Mouse (Mus musculus) neural tube, embryonic 11.5 days (tissue): Measurements from ENCODE around the gene Cherp. TPM values are rescaled to one million over a fixed set of nuclear protein-coding genes. Genes with fewer than 3 reads are reported as not detected.
A peak's percentile ranks its signal among the peaks of the same experiment; 100 is the strongest.

Experiments
- ATAC-seq: fragments of 200-750 bp; cut with Nextera tagmentation; 2 replicates; pipeline ENCODE4 v1.8.0; 2017; ENCODE audit warnings: moderate number of reproducible peaks, mild to moderate bottlenecking, moderate TSS enrichment, moderate library complexity; ENCODE audit not compliant: insufficient read depth, low FRiP score, low TSS enrichment
- DNase-seq: peaks from one replicate; pipeline ENCODE4 v3.0.0-alpha.2; 2015; ENCODE audit warnings: low spot score
- H3K27ac ChIP-seq: fragments of 300-500 bp; sonication (generic); 2 replicates; pipeline ENCODE4 v1.5.1; 2014; ENCODE audit warnings: low read depth, mild to moderate bottlenecking, low read length
- H3K27me3 ChIP-seq: fragments of 300-500 bp; sonication (generic); 2 replicates; pipeline ENCODE4 v1.6.1; 2014; ENCODE audit warnings: mild to moderate bottlenecking, low read length, mixed read lengths; ENCODE audit not compliant: control insufficient read depth, insufficient read depth
- H3K36me3 ChIP-seq: fragments of 300-500 bp; sonication (generic); 2 replicates; pipeline ENCODE4 v1.6.1; 2014; ENCODE audit warnings: mild to moderate bottlenecking, low read length, moderate library complexity, mixed read lengths; ENCODE audit not compliant: control insufficient read depth, insufficient read depth
- H3K4me1 ChIP-seq: fragments of 300-500 bp; sonication (generic); 2 replicates; pipeline ENCODE4 v1.6.1; 2014; ENCODE audit warnings: low read length, mixed read lengths; ENCODE audit not compliant: control insufficient read depth, insufficient read depth
- H3K4me2 ChIP-seq: fragments of 300-500 bp; sonication (generic); 2 replicates; pipeline ENCODE4 v1.6.1; 2014; ENCODE audit warnings: low read depth, mild to moderate bottlenecking, moderate library complexity
- H3K4me3 ChIP-seq: fragments of 300-500 bp; sonication (generic); 2 replicates; pipeline ENCODE4 v1.5.1; 2014; ENCODE audit warnings: low read depth, low read length
- H3K9ac ChIP-seq: fragments of 300-500 bp; sonication (generic); 2 replicates; pipeline ENCODE4 v1.6.1; 2014; ENCODE audit warnings: mild to moderate bottlenecking, low read length
- H3K9me3 ChIP-seq: fragments of 300-500 bp; sonication (generic); 2 replicates; pipeline ENCODE4 v1.6.1; 2016; ENCODE audit warnings: low read length; ENCODE audit not compliant: control insufficient read depth
- WGBS: fragments of 180-500 bp; shearing (Covaris S2); extraction: QIAGEN DNeasy Blood & Tissue Kit; methylation state at CpG from one replicate; pipeline ENCODE4 v1.1.7; 2014; 5-methylcytosine and 5-hydroxymethylcytosine counted together
- polyA plus RNA-seq: library from polyadenylated mRNA; unstranded; fragments of >200 nt; fragmentation: Nextera tagmentation; extraction: Ambion mirVana; gene quantifications from 2 replicates; pipeline ENCODE4 v1.2.1, GENCODE M21; 2014

Gene Cherp
- polyA plus RNA-seq, 1 experiment from 2014 or later, result 78.6 TPM

GRCm38 (mm10) chr8:72434952-72435351 lies 40.1 kb downstream of the Cherp start:
- Histone ChIP-seq H3K27me3 (no peaks in the 10 kb centered on the region), H3K4me3 (no peak overlapping the region), H3K4me2 (no peak overlapping the region), H3K4me1 (no peaks in the 10 kb centered on the region), H3K9ac (no peak overlapping the region), H3K27ac (no peak overlapping the region), H3K9me3 (no peaks in the 10 kb centered on the region), H3K36me3 (no peaks in the 10 kb centered on the region)
- WGBS, result 60% methylated on average over 2 of the region's 2 CpGs
- DNase-seq, result no peak
- ATAC-seq, result no peak

GRCm38 (mm10) chr8:72429676-72430075 lies 45.4 kb downstream of the Cherp start:
- WGBS, result 53% methylated on average over 13 of the region's 13 CpGs
- ATAC-seq (no peak), DNase-seq (no peak)
- no peaks in the 10 kb centered on the region for H3K4me1 ChIP-seq
- H3K4me3 ChIP-seq, result no peak overlapping the region
- no peaks in the 10 kb centered on the region for H3K27me3 ChIP-seq
- H3K9ac ChIP-seq, result no peak overlapping the region
- H3K36me3 ChIP-seq, result no peaks in the 10 kb centered on the region
- no peaks in the 10 kb centered on the region for H3K9me3 ChIP-seq
- no peak overlapping the region for H3K27ac ChIP-seq
- H3K4me2 ChIP-seq, result no peak overlapping the region

DNA sequence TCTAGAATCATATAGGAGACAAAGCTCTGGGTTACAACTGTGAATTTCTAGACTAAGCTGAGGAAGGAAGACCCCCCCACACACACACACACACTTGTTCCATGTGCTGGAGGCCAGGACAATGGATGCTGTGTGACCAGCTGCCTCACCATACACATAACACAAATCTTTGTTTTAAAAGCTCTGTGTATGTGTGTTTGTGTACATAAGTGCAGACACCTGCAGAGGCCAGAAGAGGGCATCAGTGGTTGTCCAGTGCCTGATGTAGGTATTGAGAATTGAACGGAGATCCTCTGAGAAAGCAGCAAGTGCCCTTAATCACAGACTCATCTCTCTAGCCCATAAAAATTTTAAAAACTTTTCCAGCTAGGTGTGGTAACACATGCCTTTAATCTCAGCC lies 52.1 kb downstream of the Cherp start:
- DNase-seq, result no peak
- no peak for ATAC-seq
- no peaks in the 10 kb centered on the region for H3K36me3 ChIP-seq
- no peak overlapping the region for H3K4me2 ChIP-seq
- H3K4me1 ChIP-seq, result peaks cover 11% of the 10 kb centered on the region
- H3K4me3 ChIP-seq, result no peak overlapping the region
- no peak overlapping the region for H3K9ac ChIP-seq
- H3K27me3 ChIP-seq, result no peaks in the 10 kb centered on the region
- H3K9me3 ChIP-seq, result no peaks in the 10 kb centered on the region
- no peak overlapping the region for H3K27ac ChIP-seq
- 91% methylated on average over 1 of the region's 1 CpGs for WGBS

DNA sequence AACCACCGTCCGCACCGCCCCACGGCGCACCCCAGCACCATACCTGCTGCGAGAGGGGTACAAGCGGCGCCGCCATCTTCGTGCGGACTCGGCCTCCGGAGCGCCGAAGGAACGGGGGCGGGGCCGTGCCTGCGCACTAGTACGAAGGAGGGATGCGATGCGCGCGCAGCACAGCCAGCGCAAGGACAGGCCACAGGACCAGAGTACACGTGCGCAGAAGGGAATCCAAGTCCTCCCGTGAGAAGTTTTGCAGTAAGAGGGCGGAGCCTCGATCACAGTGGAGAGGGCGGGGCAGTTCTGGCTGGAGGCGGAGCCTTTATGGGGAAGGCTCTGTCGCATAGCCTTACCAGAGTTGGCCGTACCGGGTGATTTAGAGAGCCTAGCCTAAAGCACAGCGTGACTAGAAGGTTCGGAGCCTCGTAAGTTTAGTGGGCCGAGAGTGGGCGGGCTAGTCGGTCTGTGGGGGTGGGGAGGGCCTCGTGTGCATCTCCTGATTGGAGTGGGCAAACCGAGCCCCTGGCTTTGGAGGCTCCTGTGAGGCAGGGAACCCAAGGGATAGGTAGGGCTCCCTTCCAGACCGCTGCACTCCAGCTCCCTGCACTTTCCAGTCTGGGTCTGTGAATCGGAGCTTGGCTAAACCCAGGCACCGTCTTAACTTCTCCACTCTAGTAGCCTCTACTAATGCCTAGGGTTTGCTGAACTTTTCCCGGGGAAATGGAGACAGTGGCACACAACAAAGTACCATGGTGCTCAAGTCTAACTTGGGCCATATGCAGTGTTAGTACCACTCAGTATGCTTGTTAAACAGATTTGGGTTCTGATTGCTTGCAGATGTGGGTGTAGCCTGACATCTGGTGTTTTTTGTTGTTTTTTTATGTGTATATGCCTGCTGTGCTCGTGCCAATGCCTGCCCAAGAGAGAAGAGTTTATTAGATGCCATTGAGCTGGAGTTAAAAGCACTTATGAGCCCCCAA lies 53.4 kb downstream of the Cherp start, which contains the start of gene Eps15l1:
Gene Eps15l1 (minus strand): TSS at position 99 of the 974 bp plus-strand sequence.
- peak within 1 kb of the TSS; percentile 2 for H3K27ac ChIP-seq
- peak within 1 kb of the TSS; percentile 66 for H3K4me2 ChIP-seq
- H3K9ac ChIP-seq, result peak within 1 kb of the TSS; percentile 83
- ATAC-seq (peak; percentile 97), DNase-seq (peak; percentile 99)
- under 1% methylated on average over 47 of the region's 48 CpGs for WGBS
- peaks cover 11% of the 10 kb centered on the region for H3K4me1 ChIP-seq
- H3K27me3 ChIP-seq, result no peaks in the 10 kb centered on the region
- no peaks in the 10 kb centered on the region for H3K9me3 ChIP-seq
- no peaks in the 10 kb centered on the region for H3K36me3 ChIP-seq
- peak within 1 kb of the TSS; percentile 47 for H3K4me3 ChIP-seq

DNA sequence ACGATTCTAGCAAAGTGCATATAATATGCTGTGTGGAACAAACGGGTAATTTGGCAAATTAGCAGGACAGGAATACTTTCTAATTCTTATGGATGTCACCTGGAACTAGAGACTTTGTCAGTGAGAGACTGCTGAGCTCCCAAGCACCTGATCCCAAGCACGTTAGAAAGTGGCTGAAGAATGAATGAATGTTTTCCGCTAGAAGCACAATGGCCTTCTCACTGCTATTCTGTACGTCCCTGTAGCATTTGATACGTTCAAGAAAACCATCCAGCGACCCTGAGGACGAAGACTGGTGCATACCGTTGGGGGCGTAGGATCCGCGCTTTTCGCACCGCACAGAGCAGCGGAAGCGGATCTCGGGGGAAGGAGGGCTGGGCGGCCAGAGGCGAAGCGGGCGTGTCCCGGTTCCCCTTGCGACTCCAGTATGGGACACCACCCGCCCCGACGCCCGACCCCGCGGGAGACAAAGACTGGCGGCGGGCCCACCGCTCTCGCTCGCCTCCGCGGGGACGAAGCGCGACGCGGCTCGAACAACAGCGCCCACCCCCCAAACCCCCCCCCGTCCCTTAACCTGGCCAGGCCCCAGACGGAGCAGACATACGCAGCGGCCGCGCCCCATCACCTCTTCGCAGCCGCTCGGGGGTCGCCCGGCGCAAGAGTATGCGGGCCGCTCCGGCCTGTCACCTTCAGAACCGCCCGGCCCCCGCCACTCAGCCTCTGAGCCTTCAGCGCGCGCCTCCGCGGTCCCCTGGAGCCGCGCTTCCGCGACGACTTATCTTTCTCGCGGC lies 54.3 kb downstream of the Cherp start:
- ATAC-seq (peak; percentile 76), DNase-seq (peak; percentile 57)
- peak overlapping the region; percentile 83 for H3K9ac ChIP-seq
- no peaks in the 10 kb centered on the region for H3K9me3 ChIP-seq
- H3K4me1 ChIP-seq, result peaks cover 11% of the 10 kb centered on the region
- H3K4me2 ChIP-seq, result peak overlapping the region; percentile 66
- H3K36me3 ChIP-seq, result no peaks in the 10 kb centered on the region
- H3K27me3 ChIP-seq, result no peaks in the 10 kb centered on the region
- WGBS, result 1% methylated on average over 52 of the region's 73 CpGs
- peak overlapping the region; percentile 2 for H3K27ac ChIP-seq
- peak overlapping the region; percentile 47 for H3K4me3 ChIP-seq

DNA sequence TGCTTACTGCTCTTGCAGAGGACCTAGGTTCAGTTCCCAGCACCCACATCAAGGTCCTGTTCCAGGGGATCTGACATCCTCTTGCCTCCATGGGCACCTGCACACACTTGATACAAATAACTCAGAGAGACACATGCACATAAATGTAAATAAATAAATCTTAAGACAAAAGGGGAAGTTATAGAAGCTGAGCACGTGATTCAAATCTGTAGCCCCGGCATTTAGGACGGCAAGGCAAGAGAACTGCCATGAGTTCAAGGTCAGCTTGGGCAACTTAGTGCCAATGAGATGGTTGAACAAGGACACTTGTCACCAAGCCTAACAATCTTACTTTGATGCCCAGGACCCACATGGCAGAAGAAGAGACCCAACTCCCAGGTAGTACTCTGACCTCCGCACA lies 57.0 kb downstream of the Cherp start:
- DNase-seq, result no peak
- peaks cover 11% of the 10 kb centered on the region for H3K4me1 ChIP-seq

GRCm38 (mm10) chr8:72415252-72415651 lies 59.8 kb downstream of the Cherp start:
- H3K4me1 ChIP-seq, result peaks cover 11% of the 10 kb centered on the region
- ATAC-seq, result no peak
- H3K9ac ChIP-seq, result no peak overlapping the region
- no peaks in the 10 kb centered on the region for H3K9me3 ChIP-seq
- no peak for DNase-seq
- no peak overlapping the region for H3K4me3 ChIP-seq
- no peaks in the 10 kb centered on the region for H3K27me3 ChIP-seq
- peaks cover 3% of the 10 kb centered on the region; the same call in 1 of the 2 replicates for H3K36me3 ChIP-seq
- no peak overlapping the region for H3K27ac ChIP-seq
- H3K4me2 ChIP-seq, result no peak overlapping the region
- WGBS, result 86% methylated on average over 2 of the region's 2 CpGs

More for the DNA sequence above, 57.0 kb downstream of the Cherp start:
- Histone ChIP-seq H3K9ac (no peak overlapping the region), H3K4me3 (no peak overlapping the region), H3K27ac (no peak overlapping the region), H3K9me3 (no peaks in the 10 kb centered on the region), H3K36me3 (no peaks in the 10 kb centered on the region), H3K27me3 (no peaks in the 10 kb centered on the region), H3K4me2 (no peak overlapping the region)
- over 99% methylated on average over 4 of the region's 4 CpGs for WGBS
- ATAC-seq, result no peak

GRCm38 (mm10) chr8:72413839-72414238 lies 61.2 kb downstream of the Cherp start:
- Histone ChIP-seq H3K4me2 (no peak overlapping the region), H3K9ac (no peak overlapping the region), H3K4me3 (no peak overlapping the region), H3K4me1 (0 out of 2 replicates have a peak, but pooled peaks cover under 1% of the 10 kb centered on the region), H3K27me3 (no peaks in the 10 kb centered on the region), H3K27ac (no peak overlapping the region), H3K36me3 (peaks cover 3% of the 10 kb centered on the region; the same call in 1 of the 2 replicates), H3K9me3 (no peaks in the 10 kb centered on the region)
- no peak for DNase-seq
- 0 out of 2 replicates have a peak, but pooled peaks have one; percentile 21 for ATAC-seq
- WGBS, result 93% methylated on average over 7 of the region's 7 CpGs
